Mouse (Mus musculus): ENCODE measurements around the gene Gm10643.

Gm10643 gene

DNA sequence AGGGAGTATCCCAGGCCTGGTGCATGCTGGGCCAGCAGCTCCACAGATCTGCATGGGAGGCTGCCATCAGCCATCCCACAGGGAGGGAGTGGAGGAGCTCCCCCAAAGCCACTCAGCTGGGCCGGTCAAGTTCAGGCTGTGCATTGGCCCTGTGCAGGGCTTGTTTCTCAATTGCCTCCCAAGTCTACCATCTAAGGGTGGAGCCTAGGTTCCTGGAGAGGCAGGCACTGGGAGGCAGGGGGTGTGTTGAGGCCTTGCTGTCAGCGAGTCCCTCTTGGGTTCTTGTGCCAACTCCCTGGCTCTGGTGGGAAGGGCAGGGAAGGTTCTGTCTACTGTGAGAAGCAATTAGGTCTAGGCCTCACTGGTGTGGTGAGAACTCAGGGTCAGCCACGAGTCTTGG lies 7.0 kb upstream of the Gm10643 start:
- in situ Hi-C loops (cut with MboI, MseI): no loop called here

DNA sequence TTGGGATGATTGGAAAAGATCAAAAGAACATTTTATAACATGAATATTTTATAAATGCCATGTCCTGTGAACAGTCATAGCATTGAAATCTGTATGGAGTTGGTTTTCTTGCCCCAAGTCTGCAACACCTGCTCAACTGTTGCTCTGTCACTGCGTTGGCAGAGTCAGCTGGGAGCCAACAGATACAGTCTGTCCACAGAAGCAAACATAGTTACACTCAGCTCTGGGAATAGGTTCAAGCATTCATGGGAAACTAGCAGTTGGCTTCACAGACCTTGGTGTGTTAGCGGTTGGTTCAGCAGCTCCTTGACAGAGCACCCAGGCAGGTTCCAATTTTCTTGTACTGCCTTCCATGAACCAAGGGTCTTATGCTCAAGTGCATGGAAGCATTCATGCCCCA lies 5.7 kb upstream of the Gm10643 start:
- in situ Hi-C loops (cut with MboI, MseI): no loop called here

DNA sequence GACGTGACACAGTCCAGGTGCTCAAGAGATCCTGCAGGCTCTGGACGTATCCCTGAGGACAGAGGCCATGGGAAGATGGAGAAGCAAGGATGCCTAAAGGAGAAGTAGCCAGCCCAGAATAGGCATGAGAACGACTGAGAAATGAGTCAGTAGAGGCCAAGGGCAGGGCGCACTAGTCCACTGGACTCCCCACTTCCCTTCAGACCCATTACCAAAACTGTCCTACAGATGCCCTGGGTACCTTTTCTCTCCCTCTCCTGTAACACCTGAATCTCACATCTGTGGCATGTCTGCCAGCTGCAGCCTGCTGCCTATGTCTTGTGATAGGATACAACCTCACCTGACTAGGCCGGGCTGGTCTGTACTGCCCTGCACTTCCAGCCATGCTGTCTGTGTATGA lies 5.3 kb upstream of the Gm10643 start:
- in situ Hi-C loops (cut with MboI, MseI): no loop called here

DNA sequence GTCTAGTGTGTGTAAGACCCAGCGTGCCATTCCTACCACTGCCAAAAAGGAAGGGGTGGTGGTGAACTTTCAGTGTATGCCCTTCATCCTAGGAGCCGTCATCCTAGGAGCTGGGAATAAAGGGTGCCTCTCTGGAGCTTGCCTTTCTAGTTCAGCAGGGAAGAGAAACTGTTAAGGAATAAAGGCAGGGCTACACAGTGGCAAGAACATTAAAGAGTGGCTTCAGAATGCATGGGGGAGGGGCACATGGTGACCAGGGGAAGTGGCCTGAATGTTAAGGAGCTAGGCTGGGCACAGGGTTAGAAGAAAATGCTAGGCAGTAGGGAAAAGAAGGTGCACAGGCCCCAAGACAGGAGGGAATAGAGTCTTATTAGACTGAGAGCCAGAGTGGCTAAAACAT lies 4.8 kb upstream of the Gm10643 start:
- in situ Hi-C loops (cut with MboI, MseI): no loop called here

DNA sequence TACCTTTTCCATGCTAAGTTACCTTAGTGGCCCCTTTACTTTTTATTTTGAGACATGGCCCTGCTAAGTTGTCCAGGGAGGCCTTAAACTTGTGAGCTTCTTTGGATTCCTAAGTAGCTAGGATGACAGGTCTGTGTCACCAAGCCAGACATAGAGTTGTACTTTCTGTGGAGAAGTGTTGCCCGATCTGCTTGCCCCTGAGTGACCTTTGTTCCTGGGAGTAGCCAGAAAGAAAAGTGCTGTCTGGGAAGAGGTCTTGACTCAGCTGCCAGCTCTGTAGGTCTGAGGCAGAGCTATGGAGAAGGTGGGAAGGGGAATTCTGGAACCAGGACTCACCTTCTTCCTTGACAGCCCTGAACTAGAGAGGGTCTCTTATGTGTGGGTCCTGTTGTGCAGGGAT lies 4.2 kb upstream of the Gm10643 start:
- in situ Hi-C loops (cut with MboI, MseI): no loop called here

DNA sequence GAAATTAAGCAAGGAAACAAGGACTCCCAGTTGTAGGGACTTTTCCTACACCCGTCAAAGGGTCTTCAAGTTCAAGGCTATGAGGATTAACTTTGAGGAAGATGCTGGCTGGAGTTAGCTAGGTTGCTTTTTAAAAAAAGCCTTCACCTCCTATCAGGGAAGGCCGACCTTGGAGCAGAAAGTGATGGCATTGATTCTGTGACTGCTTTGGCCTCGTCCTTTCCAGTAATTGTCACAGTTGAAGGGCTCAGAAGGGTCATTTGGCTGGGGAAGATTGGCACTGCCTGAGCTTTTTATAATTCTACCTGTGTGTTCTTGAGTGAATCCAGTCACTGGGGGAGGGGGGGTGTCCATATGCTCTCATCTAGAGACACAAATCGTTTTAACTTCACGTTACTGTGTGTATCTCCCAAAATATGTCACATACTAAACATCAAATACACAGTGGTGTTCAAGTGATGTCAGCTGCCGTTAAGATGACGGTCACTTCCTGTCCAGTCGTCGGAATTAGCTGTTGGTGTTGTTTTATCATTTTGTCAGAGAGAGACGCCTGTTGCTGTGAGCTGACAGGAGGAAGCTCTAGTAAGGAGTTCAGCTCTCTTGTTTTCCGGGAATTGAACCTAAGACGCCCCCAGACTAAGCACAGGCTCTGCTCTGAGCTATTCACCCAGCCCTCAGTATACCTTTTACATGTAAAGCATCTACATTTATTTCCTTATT lies 3.5 kb upstream of the Gm10643 start:
- in situ Hi-C loops (cut with MboI, MseI): no loop called here

DNA sequence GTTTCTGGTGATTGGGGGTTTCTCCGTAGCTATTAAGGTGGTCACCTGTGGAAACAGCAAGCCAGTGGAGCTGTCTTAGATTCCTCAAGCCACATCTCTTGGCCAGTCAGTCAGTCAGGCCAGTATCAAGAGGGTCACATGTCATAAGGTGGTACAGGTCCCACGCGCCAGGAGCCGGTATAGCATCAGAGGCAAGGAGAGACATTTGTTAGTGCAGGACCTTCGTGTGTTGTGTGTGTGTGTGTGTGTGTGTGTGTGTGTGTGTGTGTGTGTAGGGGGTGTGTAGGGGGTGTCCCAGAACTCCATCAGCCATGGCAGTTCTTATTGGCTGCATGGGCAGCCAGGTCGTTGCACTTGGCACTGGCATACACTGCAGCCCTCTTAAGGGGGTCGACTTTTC lies 3.0 kb upstream of the Gm10643 start:
- in situ Hi-C loops (cut with MboI, MseI): no loop called here

DNA sequence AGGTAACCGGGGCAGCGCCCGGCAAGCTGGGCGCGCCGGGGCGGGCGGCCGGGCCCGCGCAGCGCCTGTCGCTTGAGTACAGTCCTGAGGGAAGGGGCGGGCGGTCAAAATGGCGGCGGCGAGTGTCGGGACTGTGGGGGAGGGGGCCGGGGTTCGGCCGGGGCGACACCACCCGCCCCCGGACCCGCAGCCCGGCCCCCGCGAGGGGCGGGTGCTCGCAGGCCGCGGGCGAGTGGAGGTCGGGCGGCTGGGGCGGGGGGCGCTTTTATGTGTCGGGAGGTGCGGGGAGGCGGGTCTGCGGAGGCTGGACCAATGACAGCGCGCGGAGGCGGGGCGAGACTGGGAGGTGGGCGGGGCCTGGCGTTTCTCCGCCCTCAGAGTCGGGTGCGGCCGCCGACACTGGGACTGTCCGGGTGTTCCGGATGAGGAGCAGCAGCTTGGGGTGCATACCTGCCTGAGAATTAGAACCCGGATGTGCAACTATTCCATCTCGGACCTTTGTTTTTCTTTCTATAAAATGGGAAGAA lies 2.2 kb upstream of the Gm10643 start:
- in situ Hi-C loops (cut with MboI, MseI): no loop called here

DNA sequence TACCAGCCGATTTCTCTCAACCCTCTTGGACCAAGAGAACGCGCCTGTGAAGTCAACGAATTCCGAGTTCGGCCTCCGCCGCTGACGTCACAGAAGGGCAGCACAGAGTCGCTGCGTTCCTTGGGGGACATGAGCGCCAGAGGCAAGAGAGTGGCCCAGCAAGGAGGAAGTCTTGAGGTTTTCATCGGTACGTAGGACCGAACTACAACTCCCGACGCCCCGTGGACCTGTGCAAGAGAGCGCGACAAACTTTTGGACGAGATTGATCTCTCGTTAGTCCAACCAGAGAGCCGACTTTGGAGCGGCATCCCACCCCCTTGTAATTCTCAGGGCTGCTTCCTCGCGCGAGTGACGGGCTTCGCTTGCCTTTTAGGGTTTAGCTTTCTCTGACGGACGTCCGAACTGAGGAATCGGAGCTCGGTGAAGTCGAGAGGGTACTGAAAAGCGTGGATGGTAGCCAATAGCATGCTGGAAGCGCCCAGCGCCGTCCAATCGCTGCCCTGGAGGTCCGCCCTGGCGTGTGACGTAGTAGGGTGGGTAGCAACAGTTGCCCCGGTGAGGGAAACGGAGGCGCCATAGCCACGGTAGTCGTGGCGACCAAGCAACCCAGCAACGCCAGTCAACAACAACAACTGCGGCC lies 1.5 kb upstream of the Gm10643 start, which contains the start of gene Rfx1:
Gene Rfx1, plus strand, starts transcription at position 544 of the 640 bp plus-strand sequence.
- in situ Hi-C loops (cut with MboI, MseI): no loop called here

DNA sequence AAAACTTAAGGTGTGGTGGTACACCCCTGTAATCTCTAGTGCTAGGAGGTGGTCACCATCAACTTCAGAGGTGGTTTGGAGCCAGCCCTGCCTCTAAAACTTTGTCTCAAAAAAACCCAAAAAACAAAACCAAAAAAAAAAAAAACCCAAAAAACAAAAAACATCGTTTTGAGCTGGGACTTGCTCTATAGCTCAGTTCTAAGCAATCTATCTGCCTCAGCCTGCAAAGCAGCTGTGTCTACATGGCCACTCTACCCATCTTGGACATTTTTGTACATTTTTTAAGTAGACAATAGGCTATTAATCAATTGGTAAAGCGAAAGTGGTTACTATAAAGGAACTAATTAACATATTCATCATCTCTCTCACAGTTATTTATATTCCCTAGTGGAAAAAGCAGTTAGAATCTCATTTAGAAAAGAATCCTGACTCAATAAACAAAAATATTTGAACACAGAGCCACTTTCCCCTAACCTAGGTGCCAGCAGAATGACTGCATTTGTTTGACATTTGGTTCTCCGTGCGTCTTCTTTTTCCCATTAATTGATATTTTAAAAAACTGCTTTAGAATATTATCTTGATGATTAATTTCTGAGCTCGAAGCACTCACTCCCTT lies 628 bp upstream of the Gm10643 start:
- in situ Hi-C loops (cut with MboI, MseI): no loop called here

DNA sequence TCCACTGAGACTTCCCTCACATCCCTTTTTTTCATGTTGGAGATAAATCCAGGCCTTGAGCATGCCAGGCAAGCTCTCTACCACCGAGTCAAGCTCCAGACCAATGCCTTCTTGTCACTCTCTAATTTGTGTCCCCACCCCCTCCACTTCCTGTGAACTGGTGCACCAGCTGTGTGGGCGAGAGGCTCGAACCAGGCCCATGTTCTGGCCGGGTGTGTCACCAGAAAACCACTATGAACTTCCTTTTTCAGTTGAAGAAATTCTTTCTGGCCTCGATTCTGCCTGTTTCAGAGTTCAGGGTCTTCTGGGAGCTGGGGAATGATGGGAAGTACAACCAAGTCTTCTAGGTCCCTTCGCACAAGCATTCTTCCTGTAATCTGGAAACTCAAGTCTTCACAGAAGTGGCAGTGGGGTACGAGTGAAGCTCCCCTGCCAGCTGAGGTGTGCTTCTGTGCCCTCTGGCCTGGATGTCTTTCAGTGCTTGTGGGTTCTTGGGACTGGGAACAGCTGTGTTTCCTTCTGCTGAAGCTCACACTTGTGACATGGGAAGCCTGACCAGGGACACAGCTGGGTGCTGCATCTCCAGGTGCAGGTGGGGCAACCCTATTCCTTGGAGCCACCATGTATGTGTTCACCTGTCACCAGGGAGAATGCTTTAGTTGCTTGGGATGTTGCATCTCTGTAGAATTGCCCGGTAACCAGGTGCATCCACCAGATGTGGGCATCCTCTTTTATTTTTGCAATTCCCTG lies 901 bp downstream of the Gm10643 start:
- in situ Hi-C loops (cut with MboI, MseI): no loop called here

DNA sequence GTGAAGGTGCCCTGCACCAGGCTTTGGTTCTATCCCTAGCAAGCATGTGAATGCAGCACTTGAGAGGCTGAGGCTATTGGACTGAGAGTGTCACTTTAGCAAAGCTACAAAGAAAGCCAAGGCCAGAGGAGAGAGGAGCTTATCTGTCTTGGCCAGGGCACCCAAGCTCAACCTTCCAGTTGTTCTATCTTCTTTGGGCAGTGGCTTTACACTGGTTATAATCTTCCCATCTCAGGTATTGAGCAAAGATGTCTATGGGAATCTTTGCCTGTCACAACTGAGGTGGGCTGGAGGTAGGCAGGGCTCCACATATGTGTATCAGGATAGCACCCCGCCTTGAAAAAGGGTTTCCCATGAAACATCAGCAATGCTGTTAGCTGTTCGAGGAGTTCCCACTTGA lies 4.7 kb downstream of the Gm10643 start:
- in situ Hi-C loops (cut with MboI, MseI): no loop called here

DNA sequence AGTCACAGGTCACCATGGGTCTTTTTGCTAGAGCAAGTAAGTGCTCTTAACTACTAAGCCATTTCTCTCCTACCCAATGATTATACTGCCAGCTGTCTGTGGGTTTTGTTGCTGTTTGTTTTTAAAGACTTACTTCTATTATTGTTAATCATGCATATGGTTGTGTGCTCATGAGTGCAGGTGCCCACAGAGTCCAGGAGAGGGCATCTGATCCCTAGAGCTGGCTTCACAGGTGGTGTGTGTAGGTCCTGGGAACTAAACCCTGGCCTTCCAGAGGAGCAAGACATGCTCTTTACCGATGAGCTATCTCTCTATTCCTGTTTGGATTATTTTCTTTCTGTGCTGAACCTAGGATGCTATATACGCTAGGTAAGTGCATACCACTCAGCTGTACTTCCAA lies 5.7 kb downstream of the Gm10643 start:
- in situ Hi-C loops (cut with MboI, MseI): no loop called here

DNA sequence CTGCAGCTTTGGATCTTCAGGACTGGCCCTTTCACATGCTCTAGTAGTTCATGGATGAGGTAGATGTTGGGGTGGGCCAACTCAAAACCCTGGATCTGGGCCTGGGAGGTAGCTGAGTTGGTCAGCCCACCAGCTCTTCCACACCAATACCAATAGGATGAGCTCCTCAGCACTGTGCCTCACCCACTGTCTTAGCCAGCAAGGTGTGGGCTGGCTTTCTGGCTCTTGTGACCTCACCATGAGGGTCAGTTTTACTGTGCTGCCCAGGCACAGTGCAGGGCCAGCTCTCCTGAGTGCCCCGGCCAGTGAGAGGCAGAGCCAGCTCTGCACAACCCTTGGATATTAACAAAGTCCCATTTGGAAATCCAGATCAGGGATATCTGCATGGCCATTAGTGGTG lies 7.1 kb downstream of the Gm10643 start:
- in situ Hi-C loops (cut with MboI, MseI): no loop called here

DNA sequence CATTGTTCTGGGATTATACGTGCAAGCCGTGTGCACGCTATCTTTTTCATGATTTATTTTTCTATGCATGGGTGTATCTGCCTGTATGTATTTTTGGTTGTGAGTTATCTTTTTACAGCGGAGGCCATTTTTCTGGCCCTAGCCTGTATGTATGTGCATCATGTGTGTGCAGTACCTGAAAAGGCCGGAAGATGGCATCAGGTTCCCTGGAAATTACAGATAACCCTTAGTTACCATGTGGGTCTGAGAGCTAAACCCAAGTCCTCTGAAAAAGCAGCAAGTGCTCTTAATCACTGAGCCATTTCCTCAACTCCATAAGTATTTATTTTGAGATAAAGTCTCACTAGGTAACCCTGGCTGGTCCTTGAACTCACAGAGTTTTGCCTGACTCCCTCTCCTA lies 11.7 kb downstream of the Gm10643 start:
- in situ Hi-C loops (cut with MboI, MseI): no loop called here

DNA sequence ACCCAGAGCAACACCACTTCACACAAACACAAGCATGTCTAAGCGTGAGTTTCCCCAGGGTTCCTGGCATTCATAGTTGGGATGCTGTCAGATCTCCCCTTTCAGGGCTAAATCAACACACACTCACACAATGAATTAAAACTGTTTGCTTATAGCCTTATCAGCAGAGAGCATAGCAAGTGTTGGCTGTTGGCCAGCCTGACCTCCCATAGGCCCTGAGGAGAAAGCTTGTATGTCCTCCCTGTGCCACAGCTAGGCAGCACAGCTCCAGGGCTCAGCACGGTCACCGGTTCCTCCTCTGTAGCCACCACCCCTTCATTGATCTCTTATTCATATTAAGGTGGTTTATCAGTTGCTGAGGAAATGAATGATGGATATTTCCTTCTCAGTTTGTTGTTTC lies 12.2 kb downstream of the Gm10643 start:
- in situ Hi-C loops (cut with MboI, MseI): no loop called here

DNA sequence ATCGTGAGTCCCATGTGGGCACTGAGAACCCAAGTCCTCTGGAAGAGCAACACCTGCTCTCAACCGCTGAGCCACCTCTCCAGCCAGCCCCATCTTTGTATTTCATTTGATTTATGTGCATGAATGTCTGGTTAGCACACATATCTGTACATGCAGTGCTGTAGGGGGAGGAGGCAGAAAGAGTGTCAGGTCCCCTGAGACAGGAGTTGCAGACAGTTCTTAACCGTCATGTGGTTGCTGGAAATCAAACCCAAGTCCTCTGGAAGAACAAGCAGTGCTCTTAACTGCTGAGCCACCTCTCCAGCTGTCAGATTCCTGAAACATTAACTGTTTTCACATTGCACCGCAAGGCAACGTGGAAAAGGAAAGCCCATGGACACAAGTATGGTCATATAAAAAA lies 16.8 kb downstream of the Gm10643 start:
- in situ Hi-C loops (cut with MboI, MseI): no loop called here

DNA sequence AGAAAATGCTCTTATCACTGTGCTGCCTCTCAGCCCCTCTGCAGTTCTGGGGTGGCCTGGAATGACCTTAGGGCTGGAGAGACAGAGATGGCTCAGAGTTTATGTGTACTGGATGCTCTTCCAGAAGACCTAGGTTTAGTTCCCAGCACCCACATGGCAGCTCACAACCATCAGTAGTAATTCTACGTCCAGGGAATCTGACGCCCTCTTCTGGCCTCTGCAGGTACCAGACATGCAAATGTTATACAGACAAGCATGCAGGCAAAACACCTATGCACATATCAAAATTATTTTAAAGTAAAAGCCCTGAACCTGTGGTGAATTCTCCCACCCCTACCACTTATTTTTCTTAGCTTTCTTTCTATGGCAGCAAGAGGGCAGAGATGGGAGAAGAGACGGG lies 18.4 kb downstream of the Gm10643 start:
- in situ Hi-C loops (cut with MboI, MseI): no loop called here

DNA sequence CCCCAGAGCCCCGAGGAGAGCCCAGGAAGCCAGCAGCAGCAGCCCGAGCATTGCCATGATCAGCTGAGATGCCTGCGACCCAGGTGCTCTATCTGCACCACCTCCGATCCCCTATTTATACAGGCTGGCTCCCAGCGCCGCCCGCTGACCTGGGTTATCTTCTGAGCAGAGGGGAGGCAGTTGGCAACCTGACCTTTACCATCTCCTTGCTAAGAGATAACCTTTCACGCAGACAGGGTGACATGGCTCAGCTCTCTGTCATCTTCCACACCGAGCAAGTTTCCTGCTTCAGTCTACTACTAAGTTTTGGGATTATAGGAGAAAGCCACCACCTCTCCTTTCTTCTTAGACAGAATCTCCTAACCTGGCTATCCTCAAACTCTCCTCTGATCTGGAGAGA lies 20.0 kb downstream of the Gm10643 start, which contains the start of gene Rln3:
Gene Rln3, minus strand, starts transcription at position 101 of the 400 bp plus-strand sequence.
- in situ Hi-C loops (cut with MboI, MseI): loop anchor here (5.0 kb wide), 1 partner anchor 47 kb away; no protein-coding TSS in a partner anchor

DNA sequence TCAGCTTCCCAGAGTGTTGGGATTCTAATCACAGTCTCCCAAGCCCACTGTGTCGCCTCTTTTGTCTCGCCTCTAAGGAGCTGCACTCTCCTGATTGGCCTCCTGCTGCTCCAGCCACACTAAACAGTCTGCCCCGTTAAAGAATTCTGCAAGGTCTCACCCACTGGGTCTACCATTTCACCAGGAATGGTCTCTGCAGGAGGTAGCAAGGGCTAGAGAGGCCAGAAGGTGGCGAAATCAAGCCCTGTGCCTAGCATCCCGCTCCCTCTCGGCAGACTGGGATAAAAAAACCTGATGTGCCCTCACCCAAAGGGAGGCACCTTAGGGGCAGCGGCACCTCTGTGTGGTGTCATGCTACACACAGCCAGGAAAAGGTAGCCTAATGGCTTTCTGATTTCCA lies 20.8 kb downstream of the Gm10643 start:
- in situ Hi-C loops (cut with MboI, MseI): loop anchor here (5.0 kb wide), 1 partner anchor 48 kb away; no protein-coding TSS in a partner anchor

DNA sequence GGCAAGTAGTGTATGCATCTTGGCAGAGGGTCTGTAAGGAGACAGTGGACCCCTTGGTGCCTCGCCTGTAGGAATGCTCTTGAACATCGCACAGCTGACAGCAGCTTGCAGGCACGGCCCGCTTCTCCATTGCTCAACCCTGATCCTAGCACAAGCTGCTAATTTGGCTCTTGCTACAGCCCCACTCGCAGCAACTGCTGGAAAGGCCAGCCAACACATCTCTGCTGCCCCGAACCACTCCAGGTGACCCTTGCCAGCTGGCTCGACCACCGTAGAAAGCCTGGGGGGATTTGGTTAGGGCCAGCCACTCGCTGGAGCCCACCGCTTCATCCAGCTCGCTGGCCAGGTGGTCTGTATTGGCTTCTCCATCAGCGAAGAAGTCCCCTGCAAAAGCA lies 22.0 kb downstream of the Gm10643 start:
- in situ Hi-C loops (cut with MboI, MseI): loop anchor here (5.0 kb wide), 1 partner anchor 49 kb away; no protein-coding TSS in a partner anchor
